9 mouse cellular contexts compared by ENCODE assay signal in genomic region chr12:69537675-69538361, GRCm38 (mm10). TPM values are rescaled to one million over a fixed set of nuclear protein-coding genes. Genes with fewer than 3 reads are reported as not detected.
DNase-seq lines count a peak whose midpoint lies in the region; ATAC-seq lines count a peak whose summit lies in the region.
"Had no signal": no experiment of that assay in that cellular context is flagged by ENCODE, and none has a peak within 500 bp of the region (broad histone marks: within the 10 kb centered on the region; RNA-seq: fewer than 3 reads in every experiment).

No protein-coding gene starts in this region.

- peak; percentile 24 for DNase-seq in cerebellum, adult 9-11 months
- DNase-seq in embryo, embryonic 10 days (ENCODE audit: low spot score) = peak; percentile 44
- peak; percentile 48 for DNase-seq in gastrocnemius, postnatal 14 days
- peak; percentile 81 for DNase-seq in induced T-regulatory cell, adult 2 months (ENCODE audit: low read depth)
- DNase-seq in midbrain, embryonic 11.5 days (ENCODE audit: low spot score, missing footprints) = peak; percentile 87
- peak; percentile 33 for DNase-seq in telencephalon, adult 2 months (ENCODE audit: low read depth, low spot score)

- peak overlapping the region; percentile 86 for H3K27ac ChIP-seq in limb, embryonic 12.5 days
- no peak overlapping the region; the same call in none of the 2 replicates for H3K27ac ChIP-seq in midbrain, embryonic 11.5 days (ENCODE audit: low read depth, low read length)

- 33% methylated on average over 19 of the region's 19 CpGs for WGBS in limb, embryonic 12.5 days
- WGBS in midbrain, embryonic 11.5 days = 61% methylated on average over 19 of the region's 19 CpGs

- no peaks in the 10 kb centered on the region for H3K27me3 ChIP-seq in limb, embryonic 12.5 days
- no peaks in the 10 kb centered on the region for H3K27me3 ChIP-seq in midbrain, embryonic 11.5 days (ENCODE audit: control insufficient read depth, insufficient read depth, low read length)
- H3K27me3 ChIP-seq: Patski had no signal

- no peak overlapping the region for H3K9ac ChIP-seq in limb, embryonic 12.5 days (replicated peaks)
- 0 out of 2 replicates have a peak overlapping the region, but pooled peaks have one; percentile 28 for H3K9ac ChIP-seq in midbrain, embryonic 11.5 days (ENCODE audit: low read length)

- H3K4me1 ChIP-seq in limb, embryonic 12.5 days (replicated peaks) = peaks cover 35% of the 10 kb centered on the region
- peaks cover 6% of the 10 kb centered on the region; the same call in 1 of the 2 replicates for H3K4me1 ChIP-seq in midbrain, embryonic 11.5 days (ENCODE audit: control insufficient read depth, insufficient read depth, low read length)

- H3K4me3 ChIP-seq in limb, embryonic 12.5 days (replicated peaks) = 0 out of 2 replicates have a peak overlapping the region, but pooled peaks have one; percentile 7
- no peak overlapping the region for H3K4me3 ChIP-seq in midbrain, embryonic 11.5 days (ENCODE audit: low read depth, low read length)

- intact Hi-C loops in gastrocnemius, postnatal 14 days (cut with DNase I; ENCODE audit: low total_unique reads) = no loop called here

- peak overlapping the region; percentile 42 for H3K4me2 ChIP-seq in limb, embryonic 12.5 days
- H3K4me2 ChIP-seq in midbrain, embryonic 11.5 days = 0 out of 2 replicates have a peak overlapping the region, but pooled peaks have one; percentile 0

- no peaks in the 10 kb centered on the region for H3K9me3 ChIP-seq in limb, embryonic 12.5 days
- no peaks in the 10 kb centered on the region for H3K9me3 ChIP-seq in midbrain, embryonic 11.5 days (ENCODE audit: control insufficient read depth, low read length)

- H3K36me3 ChIP-seq in limb, embryonic 12.5 days = no peaks in the 10 kb centered on the region
- no peaks in the 10 kb centered on the region for H3K36me3 ChIP-seq in midbrain, embryonic 11.5 days (ENCODE audit: control insufficient read depth, insufficient read depth, low read length)

- no peak for ATAC-seq in cerebellum, adult (ENCODE audit: insufficient number of reproducible peaks, low FRiP score, low TSS enrichment)
- ATAC-seq in limb, embryonic 12.5 days (ENCODE audit: insufficient number of reproducible peaks, insufficient read depth, low FRiP score, low TSS enrichment, low read depth) = 0 out of 2 replicates have a peak, but pooled peaks have one; percentile 9
- 0 out of 2 replicates have a peak, but pooled peaks have one; percentile 41 for ATAC-seq in midbrain, embryonic 11.5 days (ENCODE audit: low FRiP score)

RNA-seq across cellular contexts. Expression of gene Vcpkmt, which starts 45.0 kb away (rescaled TPM):
- total RNA-seq in gastrocnemius, postnatal 14 days (2021) = 1 to 10 TPM; 3.7 to 4.1 TPM
- polyA plus RNA-seq in limb, embryonic 12.5 days (2016; fragmentation: Nextera tagmentation; extraction: Ambion mirVana) = 32.1 and 38.2 TPM in 2 replicates
- 16.4 and 17.8 TPM in 2 replicates for polyA plus RNA-seq in midbrain, embryonic 11.5 days (2014; fragmentation: Nextera tagmentation; extraction: Ambion mirVana)

Comparison
In these comparisons a context has a peak if more than half of its experiments do, and no peak if none do; other contexts are left out.
1. DNase-seq: peak in every context shown above with its lines; median percentile 87 in midbrain, embryonic 11.5 days; 81 in induced T-regulatory cell, adult 2 months; 48 in gastrocnemius, postnatal 14 days; 44 in embryo, embryonic 10 days; 33 in telencephalon, adult 2 months; 24 in cerebellum, adult 9-11 months.